ENCODE assay signal across 9 mouse cellular contexts in the genomic region with DNA sequence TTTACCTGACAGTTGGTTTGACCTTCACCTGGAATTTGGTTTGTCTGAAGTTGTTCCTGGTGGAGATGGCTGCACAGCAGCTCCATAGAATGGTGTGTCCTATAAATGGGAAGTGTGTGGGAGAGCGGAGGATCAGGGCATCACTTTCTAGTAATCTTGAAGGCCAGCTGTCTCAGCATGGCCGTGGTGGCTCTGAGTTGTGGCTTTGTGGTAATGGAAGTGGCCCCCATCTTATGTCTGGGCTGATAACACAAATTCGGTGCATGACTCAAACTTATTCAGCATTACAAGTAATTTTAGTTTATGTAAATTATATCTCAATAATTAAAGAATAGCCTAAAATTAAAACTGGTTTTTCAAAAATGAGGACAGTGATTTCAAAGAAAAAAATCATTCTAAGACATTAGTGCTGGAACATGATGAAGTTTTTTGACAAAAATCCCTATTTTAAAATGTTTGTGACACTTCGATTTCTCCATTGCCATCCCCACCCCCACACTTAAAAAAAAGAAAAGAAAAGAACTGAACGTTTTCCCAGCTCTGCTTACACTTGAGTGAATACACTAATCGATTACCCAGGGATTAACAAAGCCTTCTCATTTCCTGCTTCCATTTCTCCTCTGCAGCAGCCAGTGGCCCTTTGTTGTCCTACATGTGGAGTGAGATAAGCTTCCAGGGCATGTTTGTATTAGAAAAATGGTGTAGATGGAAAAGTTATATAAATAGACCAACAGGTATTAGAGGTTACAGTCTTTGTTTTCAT.
DNase-seq lines count a peak whose midpoint lies in the region; ATAC-seq and TF ChIP-seq lines count a peak whose summit lies in the region.
"Had no signal": no experiment of that assay in that cellular context is flagged by ENCODE, and none has a peak within 500 bp of the region (broad histone marks: within the 10 kb centered on the region; RNA-seq: fewer than 3 reads in every experiment).

No protein-coding gene starts in this region.

- ATAC-seq in heart, postnatal 0 days (ENCODE audit: insufficient read depth, low read depth), result no peak
- ATAC-seq in hindbrain, embryonic 12.5 days (ENCODE audit: low FRiP score), result no peak
- ATAC-seq in midbrain, embryonic 13.5 days, result no peak

- H3K9ac ChIP-seq in heart, postnatal 0 days (replicated peaks; ENCODE audit: low read depth, low read length), result no peak overlapping the region
- H3K9ac ChIP-seq in hindbrain, embryonic 12.5 days, result no peak overlapping the region
- no peak overlapping the region for H3K9ac ChIP-seq in midbrain, embryonic 13.5 days (replicated peaks)

- no peak for TF ChIP-seq CTCF in heart, postnatal 0 days (IDR thresholded peaks at IDR 0.05; ENCODE audit: low read depth)

- no peak overlapping the region for H3K4me2 ChIP-seq in heart, postnatal 0 days (ENCODE audit: low read depth, low read length)
- H3K4me2 ChIP-seq in hindbrain, embryonic 12.5 days (replicated peaks), result no peak overlapping the region
- no peak overlapping the region for H3K4me2 ChIP-seq in midbrain, embryonic 13.5 days (replicated peaks)

- no peak for DNase-seq in heart, postnatal 0 days (ENCODE audit: low spot score)
- no peak for DNase-seq in heart, postnatal 4 days
- peak; percentile 57 for DNase-seq in R1 (ENCODE audit: low read depth, low spot score)
- no peak for DNase-seq in frontal cortex, postnatal 14 days (ENCODE audit: low spot score in 2 of 2)
- no peak for DNase-seq in thymus, postnatal 10 days (ENCODE audit: low spot score in 2 of 2)
- no peak for DNase-seq in adrenal gland, postnatal 14 days
- DNase-seq: thymus, postnatal 36 days had no signal

- H3K27ac ChIP-seq in heart, postnatal 0 days (ENCODE audit: low read depth), result 0 out of 2 replicates have a peak overlapping the region, but pooled peaks have one; percentile 47
- H3K27ac ChIP-seq in hindbrain, embryonic 12.5 days, result peak overlapping the region; percentile 66
- peak overlapping the region; percentile 58 for H3K27ac ChIP-seq in midbrain, embryonic 13.5 days

- H3K4me3 ChIP-seq in heart, postnatal 0 days (ENCODE audit: low read depth, low read length), result no peak overlapping the region
- no peak overlapping the region for H3K4me3 ChIP-seq in hindbrain, embryonic 12.5 days
- H3K4me3 ChIP-seq in midbrain, embryonic 13.5 days (replicated peaks), result no peak overlapping the region

- TF ChIP-seq EP300 in heart, postnatal 0 days (IDR thresholded peaks at IDR 0.05; ENCODE audit: low read depth), result no peak

- 31% methylated on average over 6 of the region's 6 CpGs for WGBS in heart, postnatal 0 days
- 25% methylated on average over 6 of the region's 6 CpGs for WGBS in hindbrain, embryonic 12.5 days
- WGBS in midbrain, embryonic 13.5 days, result 15% methylated on average over 6 of the region's 6 CpGs

- no peaks in the 10 kb centered on the region for H3K9me3 ChIP-seq in heart, postnatal 0 days (replicated peaks; ENCODE audit: control insufficient read depth, low read length)
- no peaks in the 10 kb centered on the region for H3K9me3 ChIP-seq in hindbrain, embryonic 12.5 days (replicated peaks)
- no peaks in the 10 kb centered on the region for H3K9me3 ChIP-seq in midbrain, embryonic 13.5 days

- H3K4me1 ChIP-seq in heart, postnatal 0 days (ENCODE audit: control insufficient read depth, insufficient read depth), result peaks cover 35% of the 10 kb centered on the region
- peaks cover 66% of the 10 kb centered on the region for H3K4me1 ChIP-seq in hindbrain, embryonic 12.5 days
- peaks cover 83% of the 10 kb centered on the region for H3K4me1 ChIP-seq in midbrain, embryonic 13.5 days (replicated peaks)

- no peaks in the 10 kb centered on the region for H3K27me3 ChIP-seq in heart, postnatal 0 days (ENCODE audit: control insufficient read depth, insufficient read depth, low read length)
- H3K27me3 ChIP-seq in hindbrain, embryonic 12.5 days, result no peaks in the 10 kb centered on the region
- H3K27me3 ChIP-seq in midbrain, embryonic 13.5 days, result no peaks in the 10 kb centered on the region

- H3K36me3 ChIP-seq in heart, postnatal 0 days (replicated peaks; ENCODE audit: control insufficient read depth, insufficient read depth, low read length), result no peaks in the 10 kb centered on the region
- no peaks in the 10 kb centered on the region for H3K36me3 ChIP-seq in hindbrain, embryonic 12.5 days
- no peaks in the 10 kb centered on the region for H3K36me3 ChIP-seq in midbrain, embryonic 13.5 days
